Mouse (Mus musculus) liver, adult 2 months (tissue): ENCODE measurements around the gene Mrps17.

Experiments used
- CTCF ChIP-seq: fragments of 200-500 bp; IDR thresholded peaks from 2 replicates; pipeline ENCODE4 v1.5.1; 2011; ENCODE audit warnings: low read depth, low read length, control low read depth
- POLR2A ChIP-seq: fragments of 200-500 bp; IDR thresholded peaks from 2 replicates; pipeline ENCODE4 v1.6.1; 2011; ENCODE audit warnings: low read length, control low read depth; ENCODE audit not compliant: insufficient read depth; ENCODE audit errors: extremely low read depth

GRCm38 (mm10) chr5:129744050-129744449, 28.8 kb downstream of the Mrps17 start:
- no peak for TF ChIP-seq CTCF
- TF ChIP-seq POLR2A = no peak
